Mouse (Mus musculus) embryo, embryonic 11 days (tissue): ENCODE measurements at regions not wholly inside any gene's neighbourhood (a gene's known extent, or its start where the extent isn't known, plus 50 kb on each side); places are given as distances from the start of the nearest gene placed in this dataset.

Experiments
- DNase-seq: peaks from one replicate; pipeline ENCODE4 v3.0.0-alpha.2; 2015

- no peak for DNase-seq
These were observed 79.2 kb upstream of the Gemin8 start for GRCm38 (mm10) chrX:166091011-166091410.

GRCm38 (mm10) chrX:166107184-166107716 lies 63.0 kb upstream of the Gemin8 start:
- DNase-seq = peak; percentile 8
